Comparison of ENCODE assay signal across 9 mouse cellular contexts in genomic region chr10:127744661-127745060, GRCm38 (mm10). TPM values are rescaled to one million over a fixed set of nuclear protein-coding genes. Genes with fewer than 3 reads are reported as not detected.
DNase-seq lines count a peak whose midpoint lies in the region; ATAC-seq and TF ChIP-seq lines count a peak whose summit lies in the region.
"Had no signal": no experiment of that assay in that cellular context is flagged by ENCODE, and none has a peak within 500 bp of the region (broad histone marks: within the 10 kb centered on the region; RNA-seq: fewer than 3 reads in every experiment).

No protein-coding gene starts in this region.

- peaks cover 72% of the 10 kb centered on the region for H3K36me3 ChIP-seq in forebrain, embryonic 14.5 days (ENCODE audit: control insufficient read depth, insufficient read depth, low read length)
- H3K36me3 ChIP-seq in forebrain, embryonic 13.5 days (ENCODE audit: poor library complexity, severe bottlenecking) = peaks cover 77% of the 10 kb centered on the region
- peaks cover 57% of the 10 kb centered on the region for H3K36me3 ChIP-seq in neural tube, embryonic 15.5 days

- WGBS in forebrain, embryonic 14.5 days = 65% methylated on average over 5 of the region's 5 CpGs
- 63% methylated on average over 5 of the region's 5 CpGs for WGBS in forebrain, embryonic 13.5 days
- WGBS in neural tube, embryonic 15.5 days = 68% methylated on average over 5 of the region's 5 CpGs
- 72% methylated on average over 5 of the region's 5 CpGs for WGBS in bone marrow, adult 2 months

- DNase-seq in forebrain, embryonic 14.5 days (ENCODE audit: low spot score) = peak; percentile 38
- peak; percentile 51 for DNase-seq in neural tube, embryonic 10.5 days (ENCODE audit: extremely low spot score, low spot score)
- peak; percentile 64 to 85 for DNase-seq in kidney, postnatal 36 days
- peak; percentile 62 for DNase-seq in retina, postnatal 1 day
- no peak for DNase-seq in layer of hippocampus, adult 9-10 months (ENCODE audit: low spot score)
- DNase-seq: liver, embryonic 13.5 days had no signal

- no peak for TF ChIP-seq POLR2A in bone marrow, adult 2 months (IDR thresholded peaks at IDR 0.05; ENCODE audit: borderline replicate concordance, control insufficient read depth, low read depth, low read length)

- H3K27ac ChIP-seq in forebrain, embryonic 14.5 days (ENCODE audit: low read depth, low read length) = no peak overlapping the region
- H3K27ac ChIP-seq in forebrain, embryonic 13.5 days = no peak overlapping the region
- no peak overlapping the region for H3K27ac ChIP-seq in neural tube, embryonic 15.5 days (replicated peaks)
- no peak overlapping the region for H3K27ac ChIP-seq in bone marrow, adult 2 months (ENCODE audit: control insufficient read depth, insufficient read depth, low read depth, low read length, poor library complexity)
- H3K27ac ChIP-seq: liver, embryonic 13.5 days had no signal

- H3K4me3 ChIP-seq in forebrain, embryonic 14.5 days (ENCODE audit: low read depth, low read length) = no peak overlapping the region
- no peak overlapping the region for H3K4me3 ChIP-seq in forebrain, embryonic 13.5 days
- no peak overlapping the region for H3K4me3 ChIP-seq in neural tube, embryonic 15.5 days (replicated peaks)
- no peak overlapping the region for H3K4me3 ChIP-seq in bone marrow, adult 2 months (replicated peaks; ENCODE audit: control insufficient read depth, low read depth, low read length)
- H3K4me3 ChIP-seq: liver, embryonic 13.5 days had no signal

- ATAC-seq in forebrain, embryonic 14.5 days = peak; percentile 47; the same call in 1 of the 2 replicates
- ATAC-seq in forebrain, embryonic 13.5 days = no peak
- ATAC-seq in neural tube, embryonic 15.5 days (ENCODE audit: low FRiP score) = no peak

- no peak overlapping the region for H3K9ac ChIP-seq in forebrain, embryonic 14.5 days (ENCODE audit: low read length)
- no peak overlapping the region for H3K9ac ChIP-seq in forebrain, embryonic 13.5 days
- no peak overlapping the region for H3K9ac ChIP-seq in neural tube, embryonic 15.5 days (replicated peaks)
- H3K9ac ChIP-seq: liver, embryonic 13.5 days had no signal

- H3K27me3 ChIP-seq in forebrain, embryonic 14.5 days (replicated peaks; ENCODE audit: control insufficient read depth, insufficient read depth, low read length) = no peaks in the 10 kb centered on the region
- H3K27me3 ChIP-seq in forebrain, embryonic 13.5 days = no peaks in the 10 kb centered on the region
- no peaks in the 10 kb centered on the region for H3K27me3 ChIP-seq in neural tube, embryonic 15.5 days (replicated peaks)
- H3K27me3 ChIP-seq: liver, embryonic 13.5 days had no signal

- no peak overlapping the region for H3K4me2 ChIP-seq in forebrain, embryonic 14.5 days (ENCODE audit: low read length)
- no peak overlapping the region for H3K4me2 ChIP-seq in forebrain, embryonic 13.5 days
- no peak overlapping the region for H3K4me2 ChIP-seq in neural tube, embryonic 15.5 days
- H3K4me2 ChIP-seq: liver, embryonic 13.5 days had no signal

- no peaks in the 10 kb centered on the region for H3K9me3 ChIP-seq in forebrain, embryonic 14.5 days (replicated peaks; ENCODE audit: control insufficient read depth, low read length)
- no peaks in the 10 kb centered on the region for H3K9me3 ChIP-seq in forebrain, embryonic 13.5 days (replicated peaks)
- no peaks in the 10 kb centered on the region for H3K9me3 ChIP-seq in neural tube, embryonic 15.5 days (replicated peaks)
- H3K9me3 ChIP-seq: liver, embryonic 13.5 days had no signal

- H3K4me1 ChIP-seq in forebrain, embryonic 14.5 days (ENCODE audit: control insufficient read depth, insufficient read depth, low read length) = peaks cover 9% of the 10 kb centered on the region
- H3K4me1 ChIP-seq in forebrain, embryonic 13.5 days = peaks cover 17% of the 10 kb centered on the region
- H3K4me1 ChIP-seq in neural tube, embryonic 15.5 days = peaks cover 21% of the 10 kb centered on the region
- H3K4me1 ChIP-seq in bone marrow, adult 2 months (ENCODE audit: control insufficient read depth, insufficient read depth, low read length) = peaks cover 2% of the 10 kb centered on the region

- TF ChIP-seq CTCF in bone marrow, adult 2 months (IDR thresholded peaks at IDR 0.05; ENCODE audit: control insufficient read depth, insufficient read depth, low read length) = peak; percentile 44

RNA-seq across cellular contexts. Expression of gene Zbtb39, which starts 5.3 kb away (rescaled TPM):
- polyA plus RNA-seq in forebrain, embryonic 14.5 days (2014; fragmentation: Nextera tagmentation; extraction: Ambion mirVana) = 4.5 and 5.0 TPM in 2 replicates
- polyA plus RNA-seq in forebrain, embryonic 13.5 days (2015; fragmentation: Nextera tagmentation; extraction: Ambion mirVana) = 4.3 TPM in 2 replicates
- polyA plus RNA-seq in neural tube, embryonic 15.5 days (2015; fragmentation: Nextera tagmentation; extraction: Ambion mirVana) = 2.4 and 2.8 TPM in 2 replicates
- polyA plus RNA-seq in bone marrow, adult 2 months (2011; ENCODE audit: insufficient read depth, insufficient read length, low replicate concordance, missing spikeins) = 1.1 and 3.9 TPM in 2 replicates

RNA-seq across cellular contexts. Expression of gene Gpr182, which starts 6.9 kb away (rescaled TPM):
- polyA plus RNA-seq in forebrain, embryonic 14.5 days (2014; fragmentation: Nextera tagmentation; extraction: Ambion mirVana) = 0.30 and 0.78 TPM in 2 replicates
- 0.39 and 0.48 TPM in 2 replicates for polyA plus RNA-seq in forebrain, embryonic 13.5 days (2015; fragmentation: Nextera tagmentation; extraction: Ambion mirVana)
- 0.90 and 1.3 TPM in 2 replicates for polyA plus RNA-seq in neural tube, embryonic 15.5 days (2015; fragmentation: Nextera tagmentation; extraction: Ambion mirVana)
- polyA plus RNA-seq in bone marrow, adult 2 months (2011; ENCODE audit: insufficient read depth, insufficient read length, low replicate concordance, missing spikeins) = 1.2 and 2.8 TPM in 2 replicates

RNA-seq across cellular contexts. Expression of gene Rdh1, which starts 14.9 kb away (rescaled TPM):
- polyA plus RNA-seq in forebrain, embryonic 14.5 days (2014; fragmentation: Nextera tagmentation; extraction: Ambion mirVana) = 0.05 TPM in 1 of 2 replicates, not detected in the other
- not detected in 2 replicates for polyA plus RNA-seq in forebrain, embryonic 13.5 days (2015; fragmentation: Nextera tagmentation; extraction: Ambion mirVana)
- not detected in 2 replicates for polyA plus RNA-seq in neural tube, embryonic 15.5 days (2015; fragmentation: Nextera tagmentation; extraction: Ambion mirVana)
- not detected in 2 replicates for polyA plus RNA-seq in bone marrow, adult 2 months (2011; ENCODE audit: insufficient read depth, insufficient read length, low replicate concordance, missing spikeins)

RNA-seq across cellular contexts. Expression of gene Rdh16f1, which starts 14.9 kb away (rescaled TPM):
- not detected in 2 replicates for polyA plus RNA-seq in forebrain, embryonic 14.5 days (2014; fragmentation: Nextera tagmentation; extraction: Ambion mirVana)
- polyA plus RNA-seq in forebrain, embryonic 13.5 days (2015; fragmentation: Nextera tagmentation; extraction: Ambion mirVana) = not detected in 2 replicates
- polyA plus RNA-seq in neural tube, embryonic 15.5 days (2015; fragmentation: Nextera tagmentation; extraction: Ambion mirVana) = not detected in 2 replicates
- not detected in 2 replicates for polyA plus RNA-seq in bone marrow, adult 2 months (2011; ENCODE audit: insufficient read depth, insufficient read length, low replicate concordance, missing spikeins)

RNA-seq across cellular contexts. Expression of gene Tac2, which starts 20.4 kb away (rescaled TPM):
- polyA plus RNA-seq in forebrain, embryonic 14.5 days (2014; fragmentation: Nextera tagmentation; extraction: Ambion mirVana) = 2.6 and 5.6 TPM in 2 replicates
- 0.35 TPM in 1 of 2 replicates, not detected in the other for polyA plus RNA-seq in forebrain, embryonic 13.5 days (2015; fragmentation: Nextera tagmentation; extraction: Ambion mirVana)
- 0.56 and 0.75 TPM in 2 replicates for polyA plus RNA-seq in neural tube, embryonic 15.5 days (2015; fragmentation: Nextera tagmentation; extraction: Ambion mirVana)
- polyA plus RNA-seq in bone marrow, adult 2 months (2011; ENCODE audit: insufficient read depth, insufficient read length, low replicate concordance, missing spikeins) = 8.4 and 13.8 TPM in 2 replicates
